Mouse (Mus musculus): ENCODE measurements around the gene Socs5.

The Socs5 gene

GRCm38 (mm10) chr17:87106691-87107523 is 572 bp upstream of the Socs5 start:
- ATAC-seq (ENCODE audit: insufficient number of reproducible peaks, low FRiP score, low TSS enrichment) = peak; percentile 94

GRCm38 (mm10) chr17:87108507-87109292 is 1.2 kb downstream of the Socs5 start:
- no peak for ATAC-seq (ENCODE audit: insufficient number of reproducible peaks, low FRiP score, low TSS enrichment)

- no peak for ATAC-seq (ENCODE audit: insufficient number of reproducible peaks, low FRiP score, low TSS enrichment)
Measured at GRCm38 (mm10) chr17:87109504-87109903, 2.0 kb downstream of the Socs5 start.

GRCm38 (mm10) chr17:87112852-87113592 is 5.5 kb downstream of the Socs5 start:
- ATAC-seq (ENCODE audit: insufficient number of reproducible peaks, low FRiP score, low TSS enrichment) = no peak

GRCm38 (mm10) chr17:87115615-87116014 is 8.1 kb downstream of the Socs5 start:
- ATAC-seq (ENCODE audit: insufficient number of reproducible peaks, low FRiP score, low TSS enrichment) = no peak

- no peak for ATAC-seq (ENCODE audit: insufficient number of reproducible peaks, low FRiP score, low TSS enrichment)
Measured at GRCm38 (mm10) chr17:87118966-87119526, 11.6 kb downstream of the Socs5 start.

- no peak for ATAC-seq (ENCODE audit: insufficient number of reproducible peaks, low FRiP score, low TSS enrichment)
Measured at GRCm38 (mm10) chr17:87125344-87125743, 17.9 kb downstream of the Socs5 start.

GRCm38 (mm10) chr17:87132258-87132657 is 24.8 kb downstream of the Socs5 start:
- no peak for ATAC-seq (ENCODE audit: insufficient number of reproducible peaks, low FRiP score, low TSS enrichment)

GRCm38 (mm10) chr17:87133823-87134222 is 26.3 kb downstream of the Socs5 start:
- ATAC-seq (ENCODE audit: insufficient number of reproducible peaks, low FRiP score, low TSS enrichment) = no peak

- ATAC-seq (ENCODE audit: insufficient number of reproducible peaks, low FRiP score, low TSS enrichment) = no peak
Measured at GRCm38 (mm10) chr17:87134631-87135030, 27.2 kb downstream of the Socs5 start.

GRCm38 (mm10) chr17:87135741-87136140 is 28.3 kb downstream of the Socs5 start:
- no peak for ATAC-seq (ENCODE audit: insufficient number of reproducible peaks, low FRiP score, low TSS enrichment)

GRCm38 (mm10) chr17:87141188-87141935 is 33.9 kb downstream of the Socs5 start:
- no peak for ATAC-seq (ENCODE audit: insufficient number of reproducible peaks, low FRiP score, low TSS enrichment)

- ATAC-seq (ENCODE audit: insufficient number of reproducible peaks, low FRiP score, low TSS enrichment) = no peak
Measured at GRCm38 (mm10) chr17:87142271-87142670, 34.8 kb downstream of the Socs5 start.

GRCm38 (mm10) chr17:87143186-87143585 is 35.7 kb downstream of the Socs5 start:
- ATAC-seq (ENCODE audit: insufficient number of reproducible peaks, low FRiP score, low TSS enrichment) = no peak

GRCm38 (mm10) chr17:87146415-87147021 is 39.0 kb downstream of the Socs5 start:
- ATAC-seq (ENCODE audit: insufficient number of reproducible peaks, low FRiP score, low TSS enrichment) = no peak

GRCm38 (mm10) chr17:87149762-87150161 is 42.3 kb downstream of the Socs5 start:
- ATAC-seq (ENCODE audit: insufficient number of reproducible peaks, low FRiP score, low TSS enrichment) = no peak

GRCm38 (mm10) chr17:87152984-87153383 is 45.5 kb downstream of the Socs5 start:
- no peak for ATAC-seq (ENCODE audit: insufficient number of reproducible peaks, low FRiP score, low TSS enrichment)

GRCm38 (mm10) chr17:87155664-87156063 is 48.2 kb downstream of the Socs5 start:
- ATAC-seq (ENCODE audit: insufficient number of reproducible peaks, low FRiP score, low TSS enrichment) = no peak

GRCm38 (mm10) chr17:87157739-87158138 is 50.3 kb downstream of the Socs5 start:
- ATAC-seq (ENCODE audit: insufficient number of reproducible peaks, low FRiP score, low TSS enrichment) = no peak

All from cerebellum, adult (tissue).